32 mouse cellular contexts compared by ENCODE assay signal in genomic region chr9:47424191-47424590, GRCm38 (mm10).
"Had no signal": no experiment of that assay in that cellular context is flagged by ENCODE, and none has a peak within 500 bp of the region (broad histone marks: within the 10 kb centered on the region; RNA-seq: fewer than 3 reads in every experiment).

No protein-coding gene starts in this region.

- ATAC-seq: hindbrain, embryonic 16.5 days; hindbrain, postnatal 0 days; inflammation-experienced regulatory T-cells, adult 6 months; intestine, embryonic 15.5 days; intestine, embryonic 16.5 days; intestine, postnatal 0 days had no signal

- H3K4me2 ChIP-seq: heart, embryonic 11.5 days; heart, embryonic 12.5 days; heart, embryonic 13.5 days; heart, embryonic 15.5 days; hindbrain, embryonic 12.5 days; hindbrain, embryonic 13.5 days; hindbrain, embryonic 14.5 days; hindbrain, embryonic 15.5 days; intestine, embryonic 15.5 days; kidney, embryonic 15.5 days had no signal

- H3K9me3 ChIP-seq: heart, embryonic 10.5 days; heart, embryonic 12.5 days; heart, embryonic 13.5 days; heart, embryonic 15.5 days; hindbrain, embryonic 10.5 days; hindbrain, embryonic 12.5 days; hindbrain, embryonic 13.5 days; hindbrain, embryonic 15.5 days; intestine, embryonic 15.5 days; kidney, embryonic 15.5 days had no signal

- H3K27me3 ChIP-seq: hindbrain, embryonic 12.5 days; hindbrain, embryonic 15.5 days; intestine, embryonic 15.5 days had no signal

- H3K27ac ChIP-seq: heart, embryonic 10.5 days; heart, embryonic 13.5 days; heart, embryonic 15.5 days; hindbrain, embryonic 10.5 days; hindbrain, embryonic 12.5 days; hindbrain, embryonic 13.5 days; hindbrain, embryonic 14.5 days; hindbrain, embryonic 15.5 days; hindbrain, postnatal 0 days; intestine, embryonic 15.5 days; kidney, embryonic 15.5 days; kidney, postnatal 0 days; layer of hippocampus, adult 2 months had no signal

- H3K36me3 ChIP-seq: heart, embryonic 10.5 days; heart, embryonic 12.5 days; heart, embryonic 13.5 days; heart, embryonic 15.5 days; hindbrain, embryonic 10.5 days; hindbrain, embryonic 12.5 days; hindbrain, embryonic 13.5 days; hindbrain, embryonic 15.5 days; intestine, embryonic 15.5 days; kidney, embryonic 15.5 days had no signal

- DNase-seq: heart, postnatal 10 days; heart, postnatal 14 days; heart, postnatal 36 days; heart, postnatal 4 days; kidney, adult 18-20 months; kidney, adult 8-10 months; kidney, postnatal 10 days; kidney, postnatal 14 days; kidney, postnatal 25 days; kidney, postnatal 36 days; kidney, postnatal 4 days; layer of hippocampus, adult 9-11 months; layer of hippocampus, postnatal 36 days had no signal

- H3K9ac ChIP-seq: heart, embryonic 12.5 days; heart, embryonic 13.5 days; heart, embryonic 15.5 days; hindbrain, embryonic 12.5 days; hindbrain, embryonic 13.5 days; hindbrain, embryonic 14.5 days; hindbrain, embryonic 15.5 days; intestine, embryonic 15.5 days; kidney, embryonic 15.5 days had no signal

- H3K4me3 ChIP-seq: heart, embryonic 10.5 days; heart, embryonic 12.5 days; heart, embryonic 13.5 days; heart, embryonic 15.5 days; hindbrain, embryonic 10.5 days; hindbrain, embryonic 12.5 days; hindbrain, embryonic 13.5 days; hindbrain, embryonic 15.5 days; intestine, embryonic 15.5 days; kidney, embryonic 15.5 days; layer of hippocampus, adult 2 months had no signal
